Mouse (Mus musculus): Measurements from ENCODE around the gene Gm13279.
"Not testable (repeated sequence)": the region's sequence is repeated elsewhere in the genome, so short reads cannot be mapped to it uniquely, and the experiment has no call there.

DNA sequence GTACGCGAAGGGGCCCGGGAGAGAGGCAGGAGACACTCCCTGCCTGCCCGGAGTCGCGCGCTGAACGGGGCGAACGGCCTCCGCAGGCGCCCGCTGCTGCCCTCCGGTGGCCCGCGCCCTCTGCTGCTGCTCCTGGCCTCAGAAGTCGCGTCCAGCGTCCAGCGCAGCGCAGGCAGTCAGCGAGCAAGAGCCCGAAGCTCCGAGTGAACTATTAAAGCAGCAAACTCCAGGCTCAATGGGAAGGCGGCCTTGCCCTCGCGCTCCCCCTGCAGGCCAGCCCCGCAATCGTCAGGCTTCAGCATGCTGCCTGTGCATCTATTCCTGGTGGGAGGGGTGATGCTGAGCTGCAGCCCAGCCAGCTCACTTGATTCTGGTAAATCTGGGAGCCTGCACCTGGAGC is 5.8 kb downstream of the Gm13279 start, which contains the start of gene Gm13287:
- TF ChIP-seq POLR2A (IDR thresholded peaks at IDR 0.05; ENCODE audit: control insufficient read depth, extremely low read depth, insufficient read depth, low read length, poor library complexity); CTCF (IDR thresholded peaks at IDR 0.05; ENCODE audit: borderline replicate concordance, control insufficient read depth, extremely low read depth, insufficient read depth, low read length, poor library complexity): not testable (repeated sequence)

Measured in thymus, adult 2 months (tissue).